Mouse (Mus musculus) right cerebral cortex, postnatal 10 days (tissue): ENCODE data around the gene Ptger2.

Source experiments
- DNase-seq, 2 experiments: peaks; one replicate each; pipeline ENCODE4 v3.0.0; 2021; ENCODE audit warnings: low spot score in 2 of 2

Gene Ptger2

DNA sequence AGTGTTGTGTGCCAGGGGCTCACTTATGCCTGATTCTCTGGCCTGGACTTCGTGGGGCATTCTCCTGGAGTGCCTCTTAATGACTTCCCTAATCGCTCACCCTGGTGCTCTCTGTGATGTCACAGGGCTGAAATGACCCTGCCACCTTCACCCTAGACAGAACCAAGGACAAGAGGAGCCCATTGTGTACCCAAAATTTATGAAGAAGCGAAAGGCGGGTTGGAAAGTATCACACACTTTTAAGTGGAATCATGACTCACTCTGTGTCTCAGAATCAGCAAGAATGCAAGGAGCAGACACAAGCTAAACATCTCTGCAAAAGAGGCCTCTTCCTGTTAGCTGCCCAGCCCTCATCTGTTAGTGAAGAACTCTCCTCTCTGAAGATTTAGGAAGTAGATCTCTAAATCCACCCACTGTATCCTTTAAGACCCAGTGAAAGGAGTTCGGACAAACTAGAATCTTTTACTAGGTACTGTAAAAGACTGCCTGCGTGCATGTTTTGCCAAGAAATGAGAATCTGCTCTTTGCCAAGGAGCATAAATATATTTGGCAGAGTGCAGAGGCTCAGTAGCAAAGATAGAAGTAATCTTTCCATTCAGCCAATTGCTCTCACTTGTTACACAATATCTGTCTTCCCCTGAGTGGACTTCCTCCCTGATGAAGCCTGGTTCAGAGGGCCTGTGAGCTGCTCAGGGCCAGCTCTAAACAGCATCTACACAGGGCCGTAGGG, 61.9 kb downstream of the Ptger2 start:
- DNase-seq = peak; percentile 21 to 27

DNA sequence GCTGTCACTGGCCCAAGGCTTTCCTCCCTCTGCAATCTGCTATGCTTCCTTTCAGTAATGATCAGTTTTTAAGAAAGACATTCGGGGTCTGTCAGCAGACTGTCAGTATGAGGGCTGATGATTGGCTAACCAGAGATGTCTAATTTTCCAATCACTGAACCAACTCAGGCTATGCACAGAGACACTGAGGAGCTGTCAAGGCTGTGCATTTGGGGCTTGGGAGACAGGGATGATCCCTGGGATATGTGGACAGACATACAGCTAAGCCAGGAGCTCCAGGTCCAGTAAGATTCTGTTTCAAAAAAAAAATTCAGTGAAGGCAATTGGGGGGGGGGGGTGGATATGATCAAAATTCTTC, 62.4 kb downstream of the Ptger2 start:
- DNase-seq = no peak

DNA sequence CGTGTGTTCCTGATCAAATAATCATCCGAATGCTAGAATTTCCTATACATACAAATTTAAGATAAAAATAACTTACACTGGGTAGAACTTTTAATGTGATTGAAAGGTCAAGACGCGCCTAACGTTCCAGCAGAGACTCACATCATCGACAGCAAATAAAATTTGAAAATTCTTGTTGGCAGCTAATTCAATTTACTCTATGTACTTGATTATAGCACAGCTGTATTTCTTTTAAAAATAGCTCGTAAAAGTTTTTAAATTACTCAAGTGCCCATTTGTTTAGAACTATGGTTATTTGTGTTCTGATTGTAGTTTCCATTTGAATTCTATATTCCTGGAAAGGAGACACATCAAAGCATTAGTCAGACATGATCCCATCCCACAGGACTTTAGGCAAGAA, 63.1 kb downstream of the Ptger2 start:
- DNase-seq = no peak
